Mouse (Mus musculus) lung, adult 2 months (tissue): Measurements from ENCODE around the gene Gm43064.

Experiments used
- CTCF ChIP-seq: fragments of 200-500 bp; IDR thresholded peaks from 2 replicates; pipeline ENCODE4 v1.5.1; 2011; ENCODE audit warnings: mild to moderate bottlenecking, low read length, control low read depth; ENCODE audit not compliant: insufficient read depth
- POLR2A ChIP-seq: fragments of 200-500 bp; IDR thresholded peaks from 2 replicates; pipeline ENCODE4 v1.6.1; 2011; ENCODE audit warnings: low read depth, mild to moderate bottlenecking, control low read depth, low read length, borderline replicate concordance; ENCODE audit errors: extremely low read depth

DNA sequence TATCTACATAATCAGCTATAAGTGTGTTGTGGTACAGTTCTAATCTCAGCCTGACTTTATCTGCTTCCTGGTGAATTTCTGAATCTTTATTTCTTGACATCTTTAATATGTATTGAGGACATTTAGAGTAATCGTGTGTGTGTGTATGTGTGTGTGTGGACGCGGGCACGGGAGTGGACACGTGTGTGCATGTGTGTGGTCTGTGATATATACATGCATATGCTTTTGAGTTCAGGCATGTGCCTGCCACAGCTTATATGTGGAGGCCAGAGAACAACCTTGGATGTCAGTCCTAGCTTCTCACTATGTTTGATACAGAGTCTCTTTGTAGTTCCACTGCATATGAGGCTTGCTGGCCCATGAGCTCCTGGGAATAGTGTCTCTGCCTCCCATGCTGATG, 27.1 kb downstream of the Gm43064 start:
- TF ChIP-seq POLR2A: no peak
- TF ChIP-seq CTCF: no peak
